Mouse (Mus musculus) urinary bladder, postnatal 14 days (tissue): ENCODE data around the gene Cfap74.

Experiments
- DNase-seq: peaks from one replicate; pipeline ENCODE4 v3.0.0; 2021; ENCODE audit warnings: low spot score

Gene Cfap74

GRCm38 (mm10) chr4:155409058-155409776 lies at the start of gene Cfap74:
TSS of gene Cfap74 (plus strand) at chr4:155409190.
- peak; percentile 71 for DNase-seq

DNA sequence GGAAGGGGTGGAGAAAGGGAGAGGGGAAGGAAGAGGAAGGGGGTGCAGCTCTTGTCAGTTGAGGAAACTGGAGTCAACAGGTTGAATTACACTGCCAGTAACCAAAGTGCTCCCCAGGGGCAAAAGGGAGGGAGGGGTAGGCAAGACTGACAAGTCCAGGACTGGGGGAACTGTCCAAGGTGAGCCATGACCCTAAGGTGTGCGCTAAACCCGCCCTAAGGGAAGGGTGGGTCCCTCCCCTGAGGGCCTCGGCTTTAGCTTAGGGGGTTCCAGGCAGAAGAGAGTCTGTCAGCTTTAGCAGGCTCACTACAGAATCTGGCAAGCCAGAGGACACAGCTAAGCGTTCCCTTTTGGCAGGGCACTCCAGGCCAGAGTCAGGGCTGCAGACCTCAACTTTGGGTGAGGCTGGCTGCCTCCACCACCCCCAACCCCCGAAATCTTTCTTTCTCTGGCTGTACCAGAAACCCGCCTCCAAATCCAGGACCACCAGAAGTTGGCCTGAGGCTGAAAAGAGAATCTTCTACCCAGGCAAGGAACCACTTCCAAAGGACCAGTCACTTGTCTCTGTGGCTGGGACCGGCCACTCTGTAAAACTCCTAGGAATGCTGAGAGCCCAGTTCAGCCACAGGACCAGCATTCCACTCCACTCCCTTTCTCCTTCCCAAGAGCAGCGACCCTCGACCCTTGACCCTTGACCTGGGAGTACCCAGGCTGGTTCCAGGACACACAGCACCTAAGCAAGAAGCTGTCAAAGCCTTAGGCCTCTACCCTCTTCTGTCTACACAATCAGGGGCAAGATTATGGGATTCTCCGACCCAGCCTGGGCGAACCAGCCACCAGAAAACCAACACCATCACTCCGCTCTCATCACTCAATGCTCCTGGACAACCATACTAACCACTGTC lies 49.2 kb upstream of the Cfap74 start:
- DNase-seq = peak; percentile 21

DNA sequence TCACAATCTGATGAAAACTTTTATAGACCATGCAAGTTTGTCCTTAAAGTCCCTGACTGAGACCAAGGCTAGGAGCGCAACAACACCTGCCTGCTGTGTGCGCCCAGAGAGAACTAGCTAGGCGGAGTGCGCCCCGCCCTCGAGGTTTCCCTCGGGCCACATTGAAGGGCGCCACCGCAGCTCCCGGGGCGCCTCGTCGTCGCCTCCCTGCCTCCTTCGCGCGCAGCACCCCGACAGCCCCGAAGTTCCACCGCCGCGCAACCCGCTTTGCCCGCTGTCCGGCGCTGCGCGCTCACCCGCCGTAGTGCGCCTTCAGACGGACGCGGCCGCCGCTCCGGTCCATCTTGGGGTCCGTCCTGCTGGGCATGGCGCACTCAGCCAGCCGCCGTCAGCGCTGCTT lies 48.1 kb upstream of the Cfap74 start:
- peak; percentile 44 for DNase-seq

DNA sequence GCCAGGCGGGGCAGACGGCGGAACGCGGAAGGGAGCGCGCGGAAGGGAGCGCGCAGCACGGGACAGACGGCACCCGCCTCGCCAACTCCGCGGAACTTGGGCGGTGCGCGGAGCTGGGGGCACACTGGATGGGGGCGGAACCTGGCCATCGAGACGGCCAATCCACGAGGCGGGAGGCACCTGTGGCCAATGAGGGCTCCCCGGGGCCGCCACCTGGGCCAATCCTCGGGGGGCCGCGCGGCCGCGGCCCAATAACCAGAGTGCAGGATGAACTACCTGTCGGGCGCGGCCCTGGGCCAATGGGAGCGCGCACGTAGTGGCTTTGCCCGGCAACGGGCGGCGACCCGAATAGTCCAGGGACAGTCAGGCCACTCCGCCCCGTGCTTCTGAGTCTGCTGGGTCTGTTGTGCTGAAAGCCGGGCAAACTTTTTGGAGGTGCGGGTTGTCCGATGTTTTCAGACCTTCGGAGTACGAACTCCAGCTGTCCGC lies 47.6 kb upstream of the Cfap74 start, which contains the start of gene Prkcz:
Gene Prkcz (minus strand): TSS at position 59 of the 489 bp plus-strand sequence.
- DNase-seq = peak; percentile 93

DNA sequence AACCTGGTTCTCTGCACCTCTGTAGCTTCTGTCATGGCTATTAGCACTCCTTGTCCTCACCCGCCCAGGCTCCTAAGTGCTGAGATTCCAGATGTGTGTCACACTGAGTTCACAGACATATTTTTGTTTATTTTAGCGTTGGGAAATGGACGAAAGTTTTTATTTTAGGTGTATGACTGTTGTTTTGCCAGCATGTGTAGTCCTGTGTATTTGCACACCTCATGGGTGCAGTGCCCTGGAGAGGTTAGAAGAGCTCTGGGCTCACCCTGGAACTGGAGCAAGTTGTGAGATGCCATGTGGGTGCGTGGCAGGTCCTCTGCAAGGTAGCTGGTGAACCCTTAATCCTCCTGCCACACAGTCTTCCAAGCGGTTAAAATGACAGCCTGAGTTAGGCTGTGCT lies 46.5 kb upstream of the Cfap74 start:
- no peak for DNase-seq

- DNase-seq = no peak
These were observed 42.2 kb upstream of the Cfap74 start for GRCm38 (mm10) chr4:155366784-155367183.

DNA sequence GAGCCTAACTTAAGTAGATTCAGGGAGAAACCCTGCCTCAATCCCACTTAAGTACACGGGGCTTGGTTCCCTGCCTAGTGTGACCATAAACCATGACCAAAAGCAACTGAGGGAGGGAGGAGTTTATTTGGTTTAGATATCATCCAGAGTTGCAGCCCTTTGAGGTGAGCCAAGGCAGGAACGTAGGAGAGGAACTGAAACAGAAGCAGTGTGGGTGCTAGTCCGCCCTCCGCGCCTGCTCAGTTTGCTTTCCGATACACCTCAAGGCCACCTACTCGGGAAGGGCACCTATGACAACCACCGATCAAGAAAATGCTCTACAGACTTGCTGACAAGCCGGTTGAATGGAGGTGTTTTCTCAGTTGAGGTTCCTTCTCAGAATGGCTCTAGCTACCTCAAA lies 41.3 kb upstream of the Cfap74 start:
- no peak for DNase-seq

DNA sequence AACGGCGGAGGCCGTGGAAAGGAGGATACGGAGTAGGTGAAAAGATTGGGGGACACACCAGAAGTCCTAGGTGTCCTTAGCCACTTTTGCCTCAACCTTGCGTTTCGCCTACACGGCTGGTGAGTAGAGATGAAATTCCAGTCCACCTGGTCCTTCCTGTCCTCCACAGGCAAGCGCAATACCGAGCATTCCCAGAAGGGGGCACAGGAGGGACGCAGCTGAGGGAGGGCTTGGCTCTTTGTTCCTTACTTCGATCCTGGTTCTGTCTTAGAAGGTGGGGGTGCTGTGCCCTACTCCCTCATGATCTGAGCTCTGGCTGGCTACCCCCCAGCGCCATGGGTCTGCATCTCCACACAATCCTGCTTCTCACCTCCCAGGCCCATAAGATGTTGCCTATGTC lies 40.3 kb upstream of the Cfap74 start:
- DNase-seq = peak; percentile 86

DNA sequence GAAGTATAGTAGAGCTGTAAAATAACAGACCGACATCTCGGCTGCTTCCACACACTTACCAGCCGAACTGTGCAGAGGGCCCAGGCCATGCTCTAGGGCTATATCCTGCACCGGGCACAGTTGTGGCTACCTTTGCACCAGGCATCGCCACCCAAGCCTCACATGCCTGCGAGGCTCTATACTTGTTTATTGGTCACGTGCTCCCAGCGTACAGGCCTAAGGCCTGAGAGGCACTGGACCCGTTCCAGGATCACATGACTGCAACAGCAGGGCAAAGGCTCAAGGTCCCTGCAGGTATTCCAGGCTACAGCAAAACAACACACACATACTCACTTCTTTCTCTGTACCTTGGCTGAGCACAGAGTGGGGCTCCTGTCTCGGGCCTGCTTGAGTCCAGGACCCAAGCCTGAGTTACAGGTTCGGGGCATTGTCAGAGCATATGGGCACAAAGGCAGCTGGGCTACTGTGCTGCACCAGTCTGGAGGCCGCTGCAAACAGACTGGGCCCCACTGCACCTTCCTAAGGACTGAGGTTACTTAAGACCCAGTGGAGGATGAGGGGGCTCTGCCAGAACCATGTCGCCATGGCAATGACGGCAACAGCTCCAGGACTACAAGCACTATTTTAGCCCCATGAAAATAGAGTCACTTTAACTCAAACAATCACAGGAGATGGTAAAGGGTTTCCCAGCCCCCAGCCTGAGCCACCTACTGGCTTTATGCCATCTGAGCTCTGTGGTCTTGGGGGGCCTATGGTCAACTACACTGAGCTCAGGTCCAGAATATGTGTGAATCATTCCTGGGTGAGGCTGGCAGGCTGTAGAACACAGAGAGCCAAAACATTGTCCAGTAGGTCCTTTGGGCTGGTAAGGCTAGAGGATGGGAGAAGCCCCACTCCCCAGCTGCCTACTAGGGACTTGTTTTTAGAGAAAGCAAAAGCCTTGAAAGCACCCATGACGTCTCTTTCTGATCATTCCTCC lies 38.0 kb upstream of the Cfap74 start:
- DNase-seq = no peak

DNA sequence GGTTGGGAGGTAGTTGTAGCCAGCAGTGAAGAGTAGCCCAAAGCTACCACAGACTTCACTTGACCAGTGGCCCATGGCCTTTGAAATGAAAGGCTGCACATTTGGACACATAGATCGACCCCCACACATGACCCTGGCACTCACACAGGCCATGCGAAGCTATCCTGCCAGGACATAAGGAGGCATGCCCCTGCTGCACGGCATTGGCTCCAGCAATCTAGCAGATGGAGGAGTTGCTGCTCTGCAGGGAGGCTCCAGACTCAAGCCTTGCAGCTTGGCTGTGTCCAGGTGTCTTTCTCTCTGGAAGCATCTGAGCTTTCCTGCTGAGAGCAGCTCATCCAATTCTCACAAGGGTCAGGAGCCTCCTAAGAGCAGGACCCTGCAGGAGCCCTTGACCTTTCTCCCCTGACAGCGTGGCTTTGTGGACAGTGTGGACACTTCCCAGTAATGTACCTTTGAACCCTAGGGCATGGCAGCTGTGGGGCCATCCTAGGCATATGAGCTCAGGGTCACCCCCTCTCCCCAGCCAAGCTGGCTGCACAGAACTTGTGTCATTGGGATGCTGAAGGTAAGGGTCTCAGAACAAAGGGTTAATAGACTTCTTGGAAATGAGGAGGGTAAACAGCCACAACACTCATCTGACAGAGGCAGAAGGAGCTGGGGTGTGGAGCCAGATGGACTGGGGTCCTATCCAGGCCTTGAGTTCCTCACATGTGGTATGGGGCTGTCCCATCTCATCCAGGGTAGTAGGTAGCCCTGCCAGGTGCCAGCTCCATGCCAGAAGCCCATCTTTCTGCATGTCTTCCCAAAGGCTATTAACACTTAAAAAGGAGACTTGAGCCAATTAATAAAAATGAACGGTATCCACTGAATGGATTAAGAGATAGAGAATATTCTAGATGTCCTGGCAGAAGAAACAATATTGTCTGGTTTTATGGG lies 36.9 kb upstream of the Cfap74 start:
- DNase-seq = no peak

DNA sequence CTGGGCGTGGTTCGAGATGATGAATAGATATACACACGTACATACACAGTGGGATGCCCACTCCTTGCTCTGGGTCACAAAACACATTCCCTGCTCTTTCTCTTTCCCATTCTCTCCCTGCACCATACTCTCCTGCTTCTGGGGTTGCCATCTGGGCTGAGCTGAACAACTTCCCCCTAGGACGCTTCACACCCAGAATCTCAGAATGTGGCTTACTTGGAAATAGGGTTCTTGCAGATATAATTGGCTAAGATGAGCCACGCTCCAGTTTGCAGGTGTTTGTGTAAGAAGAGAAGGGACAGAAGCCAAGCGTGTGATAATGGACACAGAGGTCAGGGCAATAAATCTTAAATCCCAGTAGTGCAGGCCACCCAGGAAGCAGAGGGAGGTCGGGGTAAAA lies 27.0 kb upstream of the Cfap74 start:
- no peak for DNase-seq

GRCm38 (mm10) chr4:155382752-155383151 lies 26.2 kb upstream of the Cfap74 start:
- no peak for DNase-seq

DNA sequence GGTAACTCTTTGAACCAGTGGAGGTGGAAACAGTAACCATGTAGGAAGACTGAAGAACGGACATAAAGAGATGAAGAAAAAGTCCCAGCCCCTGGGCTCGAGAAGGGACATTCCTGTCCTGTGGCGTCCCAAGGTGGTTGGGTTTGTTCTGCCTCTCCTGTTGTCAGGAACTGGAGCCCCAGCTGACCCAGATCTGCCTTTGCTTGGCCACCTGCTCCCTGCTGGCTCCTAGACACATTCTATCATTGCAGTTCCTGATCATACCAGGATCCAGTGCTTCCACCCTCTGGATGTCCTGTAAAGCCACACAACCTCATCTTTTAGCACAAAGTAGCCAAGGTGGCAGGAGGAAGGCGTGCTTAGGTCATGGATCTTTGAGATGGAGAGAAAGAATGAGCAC lies 25.7 kb upstream of the Cfap74 start:
- no peak for DNase-seq

- DNase-seq = no peak
These were observed 21.8 kb upstream of the Cfap74 start for GRCm38 (mm10) chr4:155387166-155387565.

- no peak for DNase-seq
These were observed 13.5 kb upstream of the Cfap74 start for GRCm38 (mm10) chr4:155395471-155395870.

- no peak for DNase-seq
These were observed 12.2 kb upstream of the Cfap74 start for GRCm38 (mm10) chr4:155396751-155397150.

DNA sequence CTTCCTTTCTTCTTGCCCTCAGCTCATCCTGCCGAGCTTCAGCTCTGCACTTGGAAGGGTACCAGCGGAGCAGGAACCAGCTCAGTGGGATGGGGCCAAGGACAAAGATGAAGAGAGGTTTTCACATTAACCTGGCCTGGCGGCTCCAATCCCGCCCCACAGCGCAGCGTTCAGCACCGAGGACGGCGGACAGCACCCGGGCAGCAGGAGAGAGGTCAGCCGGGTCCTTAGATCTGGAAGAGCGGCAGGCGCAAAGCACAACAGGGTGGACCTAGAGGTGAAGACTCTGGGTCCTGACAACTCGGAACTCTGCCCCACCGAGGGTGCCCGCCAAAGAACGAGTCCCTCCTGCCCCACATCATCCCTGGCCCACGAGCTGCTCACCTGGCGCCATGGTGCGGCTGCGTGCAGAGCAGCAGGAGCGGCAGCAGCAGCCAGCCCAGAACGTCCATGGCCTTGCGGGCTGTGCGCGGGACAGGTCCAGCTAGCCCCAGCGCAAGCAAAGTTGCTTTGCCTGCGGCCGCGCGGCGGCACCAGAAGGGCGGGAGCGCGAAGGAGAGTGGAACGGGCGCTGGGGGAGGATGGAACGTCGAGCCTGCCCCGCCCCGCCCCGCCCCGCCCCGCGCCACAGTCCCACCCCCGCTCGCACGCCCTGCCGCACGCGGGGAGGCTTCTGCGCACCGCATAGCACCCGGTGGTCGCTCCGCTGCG lies 11.3 kb upstream of the Cfap74 start, which contains the start of gene Gabrd:
Gene Gabrd (minus strand): TSS at position 602 of the 711 bp plus-strand sequence.
- DNase-seq = peak; percentile 62

DNA sequence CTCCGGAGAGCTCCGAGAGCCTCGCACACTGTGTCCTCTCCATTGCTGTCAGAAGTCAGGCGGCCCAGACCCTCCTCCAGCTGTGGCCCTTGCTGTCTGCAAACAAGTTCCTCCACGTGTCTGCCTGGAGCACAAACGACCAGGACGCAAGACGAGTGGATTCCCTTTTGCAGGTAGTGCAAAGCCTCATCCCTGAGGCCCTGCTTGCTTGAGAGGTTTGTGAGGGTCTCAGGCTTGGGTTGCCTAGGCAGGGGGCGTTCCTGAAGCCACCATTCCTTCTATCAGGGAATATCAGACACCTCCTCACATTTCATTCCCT lies 10.8 kb upstream of the Cfap74 start:
- no peak for DNase-seq

- no peak for DNase-seq
These were observed 7.9 kb upstream of the Cfap74 start for GRCm38 (mm10) chr4:155401121-155401520.

- no peak for DNase-seq
These were observed 6.5 kb upstream of the Cfap74 start for GRCm38 (mm10) chr4:155402489-155402888.
